Mouse (Mus musculus): ENCODE measurements around the gene H2afz.

GRCm38 (mm10) chr3:137818713-137819112 is 45.6 kb upstream of the H2afz start:
- TF ChIP-seq USF1 (IDR thresholded peaks at IDR 0.05; ENCODE audit: low read depth, low read length) (no peak), POLR2A (IDR thresholded peaks at IDR 0.05; ENCODE audit: control insufficient read depth in 1 of 2, insufficient read depth in 1 of 2, low read depth in 1 of 2, low read length in 2 of 2, poor library complexity in 1 of 2) (no peak), USF2 (IDR thresholded peaks at IDR 0.05; ENCODE audit: borderline replicate concordance in 1 of 2, insufficient read depth in 1 of 2, low read depth in 1 of 2, low read length in 2 of 2) (no peak)
